Mouse (Mus musculus) A20 (cell line): ENCODE results near the gene Mex3a.

ENCODE experiments used
- DNase-seq: peaks from one replicate; pipeline ENCODE4 v3.0.0-alpha.2; 2011; ENCODE audit warnings: low read depth, low spot score

Mex3a gene

GRCm38 (mm10) chr3:88528646-88529045 lies 3.5 kb upstream of the Mex3a start:
- DNase-seq, result no peak

GRCm38 (mm10) chr3:88529204-88530000 lies 2.8 kb upstream of the Mex3a start:
- no peak for DNase-seq

DNA sequence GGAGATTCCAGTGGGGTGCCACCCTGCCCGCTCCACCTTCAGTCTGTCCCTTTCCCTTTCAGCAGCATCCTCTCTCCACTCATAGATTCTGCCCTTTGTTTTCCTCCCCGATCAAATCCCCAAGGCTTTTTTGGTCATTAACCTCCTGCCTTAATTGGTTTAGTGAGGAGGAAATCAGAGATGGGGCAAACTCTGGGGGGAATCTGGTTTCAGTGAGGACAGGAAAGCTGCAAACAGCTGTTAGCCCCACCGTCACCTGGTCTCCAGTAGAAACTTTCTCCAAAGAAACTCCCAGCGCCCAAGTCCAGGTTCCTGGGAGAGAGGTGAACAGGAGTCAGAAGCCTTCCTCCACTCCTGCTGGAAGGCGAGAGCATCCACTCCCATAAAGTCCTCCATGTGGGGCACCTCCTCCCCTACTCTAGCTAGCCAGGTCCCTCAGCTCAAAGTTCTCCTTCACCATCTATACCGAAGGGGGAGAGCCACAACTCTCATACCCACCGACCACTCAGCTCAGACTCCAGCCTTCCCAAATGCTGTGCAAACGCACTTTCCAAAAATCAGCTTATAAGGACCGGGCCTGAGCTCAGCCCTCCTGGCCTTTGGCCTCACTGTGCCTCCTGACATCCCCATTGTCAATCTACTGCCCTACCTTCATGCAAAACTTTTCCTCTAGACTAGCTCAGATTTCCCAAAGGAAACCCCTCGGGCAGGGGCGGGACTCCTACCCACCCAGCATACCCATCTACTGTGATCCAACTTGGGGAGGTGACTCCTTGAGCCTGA lies 1.9 kb upstream of the Mex3a start:
- DNase-seq, result no peak

DNA sequence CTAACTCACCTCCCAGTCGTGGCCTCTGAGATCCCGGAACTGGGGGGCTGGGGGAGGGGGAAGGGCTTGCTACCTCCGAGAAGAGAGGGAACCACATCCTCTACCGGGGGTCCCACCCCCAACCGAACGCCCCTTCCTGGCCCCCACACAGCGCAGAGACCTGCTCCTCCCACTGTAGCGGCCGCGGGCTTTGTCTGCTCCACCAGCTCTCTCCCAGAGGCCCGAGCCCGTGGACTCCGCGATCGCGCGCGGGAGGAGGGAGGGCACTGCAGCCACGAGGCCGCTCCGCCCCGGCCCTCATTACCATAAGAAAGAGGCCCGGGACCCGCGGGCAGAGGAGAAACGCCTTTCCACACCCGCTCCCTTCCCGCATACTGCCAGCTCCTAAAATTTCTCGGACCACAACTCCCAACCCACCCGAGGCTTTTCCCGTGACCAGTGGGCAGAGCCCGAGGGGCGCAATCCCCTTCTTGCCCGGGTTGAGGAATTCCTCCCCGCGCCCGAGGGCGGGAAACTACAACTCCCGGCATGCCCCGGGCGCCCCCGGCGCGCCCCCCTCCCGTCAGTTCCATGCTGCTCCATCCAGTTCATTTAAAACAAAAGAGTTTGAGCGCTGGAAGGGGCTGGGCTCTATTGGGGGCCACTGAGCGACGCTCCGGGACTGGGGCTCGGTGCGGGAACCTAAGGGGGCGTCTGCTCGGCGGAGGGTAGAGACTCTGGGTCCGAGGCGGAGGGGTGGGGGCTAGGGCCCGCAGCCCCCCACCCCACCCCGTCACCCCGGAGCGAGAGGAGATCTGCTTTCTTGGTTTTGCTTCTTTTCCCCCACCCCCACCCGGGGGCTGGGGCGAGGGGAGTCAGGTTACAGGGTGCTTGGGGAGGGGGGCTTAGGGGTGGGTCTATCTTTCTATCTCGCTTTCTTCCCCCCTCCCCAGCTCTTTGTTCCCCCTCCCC lies 572 bp upstream of the Mex3a start:
- peak; percentile 89 for DNase-seq

DNA sequence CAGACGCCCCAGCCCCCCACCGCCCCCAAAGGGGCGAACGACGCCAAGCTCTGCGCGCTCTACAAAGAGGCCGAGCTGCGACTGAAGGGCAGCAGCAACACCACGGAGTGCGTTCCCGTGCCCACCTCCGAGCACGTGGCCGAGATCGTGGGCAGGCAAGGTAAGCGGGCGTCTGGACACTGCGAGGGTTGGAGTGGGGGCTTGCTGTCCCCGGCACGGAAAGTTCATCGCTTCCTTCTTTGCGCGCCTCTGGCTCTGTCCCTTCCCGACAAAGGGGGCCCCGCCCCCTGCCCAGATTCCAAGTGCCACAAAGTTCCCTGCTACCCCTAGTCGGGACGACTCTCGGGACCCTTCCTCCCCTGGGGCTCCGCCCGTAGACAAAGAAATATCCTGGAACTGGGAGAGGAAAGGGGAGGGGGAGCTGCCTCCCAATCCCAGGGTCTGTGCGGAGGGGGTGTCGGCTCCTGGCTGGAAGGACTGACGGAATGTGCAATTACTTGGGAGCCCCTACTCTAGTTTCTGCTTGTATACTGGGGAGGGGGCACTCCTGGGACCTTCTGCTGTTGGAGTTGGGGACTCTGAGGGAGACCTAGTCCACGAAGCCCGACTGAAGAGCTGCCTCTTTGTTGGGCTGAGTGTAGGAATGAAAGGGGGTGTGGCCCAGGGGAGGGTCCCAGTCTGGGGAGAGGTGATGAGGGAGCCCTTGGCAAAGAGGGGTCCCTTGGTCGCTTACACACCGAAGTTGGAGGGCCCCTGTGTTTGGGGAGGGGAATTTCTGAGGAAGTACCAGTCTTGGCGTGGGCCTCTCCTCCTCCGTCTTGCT lies 705 bp downstream of the Mex3a start:
- DNase-seq, result no peak

- DNase-seq, result no peak
Observed at GRCm38 (mm10) chr3:88533706-88534105, 1.5 kb downstream of the Mex3a start.

GRCm38 (mm10) chr3:88535005-88535404 lies 2.8 kb downstream of the Mex3a start:
- DNase-seq, result no peak

DNA sequence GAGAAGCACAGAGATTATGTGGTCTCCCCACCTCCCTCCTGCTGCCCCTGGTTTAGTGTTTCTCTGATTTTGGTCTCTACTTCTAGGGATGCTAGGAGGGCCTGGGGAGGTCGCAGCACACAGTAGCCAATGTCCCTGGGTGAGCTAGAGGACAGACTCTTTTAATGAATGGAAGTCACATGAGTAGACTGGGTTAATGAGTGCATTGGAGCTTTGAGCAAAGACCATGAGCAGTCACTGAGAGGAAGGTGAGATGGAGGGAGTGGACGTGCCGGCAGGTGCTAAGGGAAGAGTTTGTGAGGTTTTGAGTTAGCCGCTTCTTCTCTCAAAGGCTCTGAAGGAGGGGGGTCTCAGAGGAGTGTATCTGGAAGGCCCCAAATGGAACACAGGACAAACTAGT lies 3.3 kb downstream of the Mex3a start:
- DNase-seq, result no peak

- no peak for DNase-seq
Observed at GRCm38 (mm10) chr3:88536103-88536930, 4.1 kb downstream of the Mex3a start.

DNA sequence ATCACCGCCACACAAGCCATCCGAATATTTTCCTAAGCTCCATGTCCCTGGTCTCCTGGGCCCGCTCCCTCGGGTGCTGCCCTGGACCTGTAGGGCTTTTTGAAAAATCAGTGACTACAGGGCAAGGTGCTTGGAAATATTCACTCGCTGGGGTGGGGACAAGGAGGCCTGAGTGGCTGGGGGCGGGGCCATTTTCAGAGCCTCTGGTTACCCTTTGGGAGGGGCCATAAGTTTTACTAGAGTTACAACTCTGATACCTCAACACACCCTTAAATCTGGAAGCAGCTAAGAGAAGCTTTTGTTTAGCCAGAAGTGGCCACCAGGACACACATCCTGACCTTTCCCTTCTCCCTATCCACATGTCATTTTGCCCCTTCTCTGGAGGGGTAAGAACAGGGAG lies 5.0 kb downstream of the Mex3a start:
- DNase-seq, result no peak

GRCm38 (mm10) chr3:88538271-88539145 lies 6.3 kb downstream of the Mex3a start:
- DNase-seq, result no peak

DNA sequence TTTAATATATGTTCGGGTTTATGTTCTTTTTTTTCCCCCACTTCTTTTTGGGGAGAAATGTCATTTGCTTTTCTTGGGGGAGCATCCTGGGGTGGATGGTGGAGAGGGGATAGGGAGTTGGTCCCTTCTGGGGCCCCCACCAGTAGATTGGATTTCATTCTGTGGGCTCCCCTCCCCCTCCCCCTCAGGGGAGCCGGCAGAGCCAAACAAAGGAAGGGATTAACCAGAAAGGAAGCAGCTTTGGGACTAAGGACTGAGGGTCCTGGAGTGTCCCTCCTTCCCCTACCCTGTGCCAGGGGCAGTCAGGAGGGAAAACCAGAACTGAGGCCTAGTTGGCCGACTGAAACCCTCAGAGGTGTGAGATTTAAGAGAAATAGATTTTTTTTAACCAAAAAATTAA lies 7.2 kb downstream of the Mex3a start:
- no peak for DNase-seq

DNA sequence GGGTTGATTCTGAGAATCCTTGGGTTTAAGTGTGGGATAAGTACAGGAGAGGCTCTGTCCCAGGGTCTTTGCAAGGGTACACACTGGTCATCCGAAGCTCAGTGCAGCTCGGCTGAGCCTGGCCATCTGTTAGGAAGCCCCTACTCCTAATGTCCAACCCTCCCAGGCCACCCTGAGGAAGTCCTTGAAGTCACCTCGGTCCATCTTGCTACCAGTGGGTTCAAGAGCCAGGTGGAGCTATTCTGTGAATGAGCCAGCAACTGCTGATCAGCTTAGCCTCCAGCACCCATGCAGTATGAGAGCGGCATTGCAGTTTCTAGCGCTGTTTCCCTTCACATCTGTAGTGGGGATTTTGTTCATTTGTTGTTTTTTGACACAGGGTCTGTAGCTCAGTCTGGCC lies 7.9 kb downstream of the Mex3a start:
- DNase-seq, result no peak

DNA sequence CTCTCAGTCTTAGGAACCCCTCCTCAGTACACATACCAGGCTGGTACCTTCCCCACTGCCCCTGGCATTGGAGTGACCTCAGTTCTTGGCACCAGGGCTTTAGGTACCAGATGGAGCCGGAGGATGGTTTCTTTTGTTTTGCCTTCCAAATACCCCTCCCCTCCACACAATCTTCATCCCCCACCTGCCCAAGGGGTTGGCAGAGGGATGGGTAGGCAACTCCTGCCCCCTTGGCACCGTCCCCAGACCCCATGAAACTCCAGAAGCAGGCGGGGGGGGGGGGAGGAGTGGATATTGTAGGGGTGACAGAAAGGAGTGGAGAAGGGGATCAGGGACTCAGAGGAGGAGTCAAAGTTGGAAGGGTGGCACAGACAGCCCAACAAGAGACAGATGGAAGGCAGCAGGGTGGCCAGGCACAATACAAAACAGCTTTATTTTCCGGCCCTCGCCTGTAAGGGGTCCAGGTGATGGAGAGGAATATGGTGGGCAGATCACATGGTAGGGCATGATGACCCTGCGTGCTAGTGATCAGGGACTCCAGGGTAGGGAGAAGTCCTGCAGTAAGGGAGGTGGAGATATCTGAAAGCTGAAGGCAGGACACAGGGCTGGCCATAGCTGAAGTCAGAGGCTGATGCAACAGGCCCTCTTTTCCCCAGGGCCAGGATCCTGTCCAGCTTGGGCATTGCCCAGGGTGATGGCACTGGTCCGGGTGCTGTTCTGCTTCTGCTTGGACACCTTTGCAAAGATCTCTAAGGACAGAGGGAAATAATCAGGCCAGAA lies 9.6 kb downstream of the Mex3a start:
- DNase-seq, result no peak

DNA sequence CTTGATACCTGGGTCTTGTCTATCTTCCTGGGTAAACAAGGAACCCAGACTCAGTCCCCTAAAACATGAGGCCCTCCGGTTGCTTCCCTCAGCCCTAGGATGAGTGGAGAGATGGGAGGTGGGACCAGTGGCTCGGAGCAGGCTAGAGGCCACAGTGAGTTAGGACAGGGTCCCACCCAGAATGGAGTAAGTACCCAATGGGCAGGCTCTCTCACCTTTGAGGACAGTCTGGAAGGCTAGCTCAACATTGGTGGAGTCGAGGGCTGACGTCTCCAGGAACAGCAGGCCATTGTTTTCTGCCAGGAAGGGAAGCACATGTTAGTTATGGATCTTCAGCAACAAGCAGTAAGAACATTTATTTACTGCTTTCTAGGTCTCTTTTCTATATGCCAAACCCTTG lies 10.3 kb downstream of the Mex3a start:
- DNase-seq, result no peak

- no peak for DNase-seq
Observed at GRCm38 (mm10) chr3:88543174-88543573, 11.0 kb downstream of the Mex3a start.

DNA sequence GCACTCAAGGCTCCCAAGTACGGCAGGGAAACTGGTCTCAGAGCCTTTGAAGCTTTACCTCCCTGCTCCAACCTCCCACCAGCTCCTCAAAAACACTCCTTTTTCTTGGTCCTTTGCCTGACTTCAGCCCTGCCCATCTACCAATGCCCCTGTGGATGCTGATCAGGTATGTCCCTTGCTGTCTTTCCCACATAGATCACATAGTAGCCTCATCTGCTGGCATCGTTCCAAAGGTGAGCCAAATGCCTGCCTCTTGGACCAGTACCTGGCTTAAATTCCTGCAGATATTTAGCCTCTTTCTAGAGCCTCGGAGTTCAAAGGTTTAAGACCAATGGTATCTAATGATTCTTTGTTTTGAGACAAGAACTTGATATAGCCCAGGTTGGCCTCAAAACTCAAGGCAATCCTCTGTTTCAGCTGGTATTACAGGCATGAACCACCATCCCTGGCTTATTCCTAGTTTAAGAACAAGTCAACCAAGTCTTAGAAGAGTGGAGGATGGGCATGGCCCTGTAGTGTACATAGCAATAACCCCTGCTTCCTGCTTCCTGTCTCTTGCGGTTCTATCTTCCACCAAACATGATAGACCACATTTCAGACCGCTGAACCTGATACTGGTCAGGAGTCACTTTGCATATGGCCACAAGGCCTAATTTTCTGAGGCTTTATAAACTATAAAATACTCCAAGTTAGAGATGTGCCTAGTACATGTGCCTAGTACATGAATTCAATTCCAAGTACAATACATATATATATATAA lies 11.6 kb downstream of the Mex3a start:
- no peak for DNase-seq

GRCm38 (mm10) chr3:88544514-88544913 lies 12.3 kb downstream of the Mex3a start:
- peak; percentile 63 for DNase-seq
